Mouse (Mus musculus) liver, embryonic 11.5 days (tissue): ENCODE measurements at regions not wholly inside any gene's neighbourhood (a gene's known extent, or its start where the extent isn't known, plus 50 kb on each side); places are given as distances from the start of the nearest gene placed in this dataset.

Experiments used
- ATAC-seq: fragments of 200-750 bp; cut with Nextera tagmentation; replicated peaks from 2 replicates; pipeline ENCODE4 v1.8.0; 2017; ENCODE audit warnings: moderate number of reproducible peaks, mild to moderate bottlenecking, moderate TSS enrichment, moderate library complexity; ENCODE audit not compliant: low FRiP score
- DNase-seq: peaks from one replicate; pipeline ENCODE4 v3.0.0-alpha.2; 2017; ENCODE audit warnings: low spot score
- H3K27ac ChIP-seq: fragments of 300-500 bp; sonication (generic); 2 replicates; pipeline ENCODE4 v1.5.1; 2014; ENCODE audit warnings: mild to moderate bottlenecking, low read depth, low read length, control low read depth
- H3K27me3 ChIP-seq: fragments of 300-500 bp; sonication (generic); replicated peaks from 2 replicates; pipeline ENCODE4 v1.6.1; 2014; ENCODE audit warnings: low read length, mixed read lengths; ENCODE audit not compliant: control insufficient read depth, insufficient read depth
- H3K36me3 ChIP-seq: fragments of 300-500 bp; sonication (generic); 2 replicates; pipeline ENCODE4 v1.6.1; 2014; ENCODE audit warnings: mild to moderate bottlenecking, low read length, moderate library complexity, mixed read lengths; ENCODE audit not compliant: control insufficient read depth, insufficient read depth
- H3K4me1 ChIP-seq: fragments of 300-500 bp; sonication (generic); replicated peaks from 2 replicates; pipeline ENCODE4 v1.6.1; 2014; ENCODE audit warnings: low read length, mixed read lengths; ENCODE audit not compliant: control insufficient read depth, insufficient read depth
- H3K4me2 ChIP-seq: fragments of 300-500 bp; sonication (generic); 2 replicates; pipeline ENCODE4 v1.6.1; 2014; ENCODE audit warnings: mild to moderate bottlenecking, control low read depth, moderate library complexity
- H3K4me3 ChIP-seq: fragments of 300-500 bp; sonication (generic); 2 replicates; pipeline ENCODE4 v1.5.1; 2014; ENCODE audit warnings: low read depth, low read length, control low read depth
- H3K9ac ChIP-seq: fragments of 300-500 bp; sonication (generic); 2 replicates; pipeline ENCODE4 v1.6.1; 2014; ENCODE audit warnings: low read depth, low read length, control low read depth
- H3K9me3 ChIP-seq: fragments of 300-500 bp; sonication (generic); 2 replicates; pipeline ENCODE4 v1.6.1; 2016; ENCODE audit warnings: low read length, inconsistent platforms, mixed read lengths; ENCODE audit not compliant: control insufficient read depth
- WGBS: fragments of 180-500 bp; shearing (Covaris S2); extraction: QIAGEN DNeasy Blood & Tissue Kit; methylation state at CpG from one replicate; pipeline ENCODE4 v1.1.7; 2014; 5-methylcytosine and 5-hydroxymethylcytosine counted together

DNA sequence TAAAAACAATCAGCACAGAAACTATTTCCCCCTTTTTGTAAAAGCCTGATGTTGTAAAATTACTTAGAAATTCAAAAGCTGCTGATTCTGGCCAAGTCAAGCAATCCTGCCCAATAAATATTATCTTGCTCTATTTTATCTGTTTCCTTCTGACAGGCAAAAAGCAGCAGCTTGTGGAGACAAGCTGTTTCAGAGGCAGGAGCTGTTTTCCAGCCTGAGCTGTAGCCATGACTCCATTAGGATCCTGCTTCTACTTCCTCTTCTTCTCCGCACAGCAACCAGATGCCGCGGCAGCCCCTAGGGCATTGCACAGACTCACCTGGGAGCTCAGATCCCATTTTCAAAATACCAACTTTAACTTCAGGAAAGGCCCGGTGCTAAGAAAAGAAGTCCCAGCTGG is 774.8 kb downstream of the Ryr2 start:
- Histone ChIP-seq H3K36me3 (no peaks in the 10 kb centered on the region), H3K4me1 (no peaks in the 10 kb centered on the region), H3K9ac (no peak overlapping the region), H3K4me2 (no peak overlapping the region), H3K27ac (no peak overlapping the region), H3K4me3 (no peak overlapping the region), H3K9me3 (no peaks in the 10 kb centered on the region), H3K27me3 (no peaks in the 10 kb centered on the region)
- 80% methylated on average over 4 of the region's 4 CpGs for WGBS
- no peak for ATAC-seq
- DNase-seq = no peak

DNA sequence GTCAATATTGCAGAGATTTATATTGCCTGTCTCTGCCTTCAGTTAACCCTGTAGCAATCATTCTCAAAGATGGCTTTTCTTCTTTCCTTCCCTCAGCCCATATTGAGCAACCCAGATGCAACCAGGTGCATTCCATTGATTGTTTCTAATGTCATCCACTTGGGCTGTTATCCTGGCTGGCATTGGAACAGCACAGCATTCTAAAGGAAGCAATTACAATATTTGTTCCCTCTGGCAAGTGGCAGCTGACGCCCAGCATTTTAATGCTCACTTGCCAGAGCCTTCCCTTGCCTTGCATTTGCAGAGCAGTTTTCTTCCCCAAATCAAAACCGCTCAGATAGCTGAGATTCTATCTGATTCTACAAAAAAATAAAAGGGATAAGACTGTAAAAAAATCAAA is 798.0 kb downstream of the Ryr2 start:
- no peak for DNase-seq
- Histone ChIP-seq H3K9me3 (no peaks in the 10 kb centered on the region), H3K9ac (no peak overlapping the region), H3K4me1 (no peaks in the 10 kb centered on the region), H3K36me3 (no peaks in the 10 kb centered on the region), H3K4me3 (no peak overlapping the region), H3K4me2 (no peak overlapping the region), H3K27me3 (no peaks in the 10 kb centered on the region), H3K27ac (no peak overlapping the region)
- no peak for ATAC-seq
- WGBS = 72% methylated on average over 2 of the region's 2 CpGs

DNA sequence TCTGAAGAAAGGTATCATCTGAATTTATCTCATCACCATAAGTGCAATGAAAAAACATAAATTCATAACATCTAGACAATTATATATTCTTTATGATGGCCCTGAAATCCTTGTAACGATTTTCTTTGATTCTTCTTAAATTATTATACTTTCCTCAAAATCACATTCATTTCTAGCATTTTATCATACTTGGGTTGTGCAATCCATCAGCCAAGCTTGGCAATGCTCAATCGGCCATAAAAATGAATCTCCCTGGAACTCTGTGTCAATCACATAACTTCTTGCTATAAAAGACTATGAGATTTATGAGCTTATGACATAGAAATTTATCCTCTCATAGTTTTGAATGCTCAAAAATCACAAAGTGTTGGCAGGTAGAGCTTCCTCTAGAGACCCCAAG is 811.3 kb downstream of the Ryr2 start:
- H3K4me3 ChIP-seq = no peak overlapping the region
- H3K9ac ChIP-seq = no peak overlapping the region
- H3K27ac ChIP-seq = no peak overlapping the region
- no peaks in the 10 kb centered on the region for H3K27me3 ChIP-seq
- H3K9me3 ChIP-seq = no peaks in the 10 kb centered on the region
- DNase-seq (no peak), ATAC-seq (no peak)
- no peaks in the 10 kb centered on the region for H3K4me1 ChIP-seq
- H3K36me3 ChIP-seq = no peaks in the 10 kb centered on the region
- WGBS = 86% methylated on average over 2 of the region's 2 CpGs
- no peak overlapping the region for H3K4me2 ChIP-seq

DNA sequence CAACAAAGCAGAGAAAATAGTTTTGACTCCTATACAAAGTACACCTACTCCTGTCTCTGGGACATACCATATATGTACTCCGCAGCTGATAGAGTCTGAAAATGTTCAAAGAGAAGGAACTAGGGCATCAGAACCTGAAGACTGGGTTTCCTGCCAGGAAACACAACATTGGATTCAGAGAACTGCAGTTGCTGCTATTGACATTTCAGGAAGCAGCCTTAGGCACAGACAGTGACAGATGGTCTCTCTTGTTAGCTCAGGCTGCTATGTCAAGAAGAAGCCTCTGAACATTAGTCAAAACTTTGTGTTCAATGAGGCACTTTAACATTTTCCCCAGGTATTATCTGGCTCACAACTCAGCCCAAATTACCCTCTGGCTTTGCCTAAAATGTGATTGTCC is 812.1 kb downstream of the Ryr2 start:
- ATAC-seq = no peak

DNA sequence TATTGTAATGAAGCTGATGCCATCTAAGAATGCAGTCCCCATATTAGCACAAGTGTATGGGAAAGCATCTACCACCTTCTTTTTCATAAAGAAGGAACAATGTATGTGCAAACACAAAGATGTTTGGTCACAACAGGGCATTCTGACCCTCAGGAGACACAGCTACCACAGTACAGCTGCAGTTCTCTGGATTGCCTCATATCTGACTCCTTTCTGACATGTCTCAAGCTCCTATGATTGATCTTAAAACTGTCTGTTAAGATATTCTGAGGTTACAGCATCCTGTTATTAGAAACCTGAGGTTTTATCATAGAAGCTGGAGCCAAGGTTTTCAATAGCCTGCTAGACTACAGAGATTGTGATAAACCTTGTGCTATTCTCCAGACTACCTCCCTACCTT is 813.0 kb downstream of the Ryr2 start:
- Histone ChIP-seq H3K27me3 (no peaks in the 10 kb centered on the region), H3K9me3 (no peaks in the 10 kb centered on the region), H3K9ac (no peak overlapping the region), H3K4me3 (no peak overlapping the region), H3K27ac (no peak overlapping the region), H3K36me3 (no peaks in the 10 kb centered on the region), H3K4me2 (no peak overlapping the region), H3K4me1 (no peaks in the 10 kb centered on the region)
- DNase-seq = no peak
- no peak for ATAC-seq

More for the DNA sequence above, 812.1 kb downstream of the Ryr2 start:
- no peak overlapping the region for H3K4me3 ChIP-seq
- H3K27me3 ChIP-seq = no peaks in the 10 kb centered on the region
- H3K36me3 ChIP-seq = no peaks in the 10 kb centered on the region
- H3K4me1 ChIP-seq = no peaks in the 10 kb centered on the region
- H3K9me3 ChIP-seq = no peaks in the 10 kb centered on the region
- no peak for DNase-seq
- H3K9ac ChIP-seq = no peak overlapping the region
- no peak overlapping the region for H3K4me2 ChIP-seq
- 55% methylated on average over 1 of the region's 1 CpGs for WGBS
- no peak overlapping the region for H3K27ac ChIP-seq

DNA sequence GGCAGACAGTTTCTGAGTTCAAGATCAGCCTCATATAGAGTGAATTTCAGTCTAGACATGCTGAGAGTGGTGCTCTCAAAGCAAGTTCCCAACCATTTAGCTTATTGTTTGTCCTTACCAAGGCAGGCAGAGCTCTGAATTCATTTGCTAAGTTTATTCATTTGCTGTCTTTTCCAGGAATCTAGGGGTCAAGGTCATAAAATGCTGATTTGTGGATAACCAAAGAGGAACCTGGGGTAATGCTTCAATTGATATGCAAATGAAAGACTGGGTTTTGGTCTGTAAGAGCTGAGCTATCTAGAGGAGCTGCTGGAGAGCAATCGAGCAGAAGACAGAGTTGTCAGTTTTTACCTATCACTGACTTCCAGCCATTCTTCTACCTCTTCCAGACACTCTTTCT is 832.8 kb downstream of the Ryr2 start:
- no peak overlapping the region for H3K4me2 ChIP-seq
- DNase-seq = no peak
- no peak overlapping the region for H3K27ac ChIP-seq
- H3K4me1 ChIP-seq = no peaks in the 10 kb centered on the region
- no peak overlapping the region for H3K9ac ChIP-seq
- ATAC-seq = no peak
- H3K36me3 ChIP-seq = no peaks in the 10 kb centered on the region
- WGBS = 42% methylated on average over 1 of the region's 1 CpGs
- no peaks in the 10 kb centered on the region for H3K9me3 ChIP-seq
- H3K27me3 ChIP-seq = no peaks in the 10 kb centered on the region
- no peak overlapping the region for H3K4me3 ChIP-seq

DNA sequence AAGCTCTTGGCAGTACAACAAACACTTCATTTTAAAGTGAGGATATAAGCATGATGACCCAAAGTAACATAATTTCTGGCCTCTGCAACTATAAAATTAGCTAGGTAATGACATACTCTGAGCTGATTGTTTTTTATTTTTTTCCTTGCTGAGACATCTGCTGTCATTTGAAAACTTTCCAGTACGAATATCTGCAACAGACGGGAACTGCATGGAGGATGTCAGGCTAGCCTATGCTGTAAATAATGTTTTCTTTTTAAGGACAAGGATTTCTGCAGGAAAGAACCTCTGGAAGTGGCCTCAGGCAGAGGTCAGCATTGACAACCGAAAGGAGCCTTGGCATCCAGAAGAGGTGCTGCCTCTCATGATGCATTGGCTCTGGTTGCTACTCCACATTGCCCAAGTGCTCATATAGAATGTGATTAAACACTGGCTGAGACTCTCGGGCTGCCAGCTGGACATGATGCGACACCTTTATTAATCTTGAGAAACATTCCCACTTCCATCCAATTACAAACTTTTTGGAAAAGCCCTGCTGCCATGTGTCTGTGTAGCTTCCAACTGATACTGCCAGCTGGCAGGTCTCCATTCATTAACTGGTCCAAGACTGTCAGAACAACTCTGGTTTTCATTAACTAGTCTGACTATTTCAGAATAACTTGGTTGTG is 837.9 kb downstream of the Ryr2 start:
- DNase-seq = no peak

DNA sequence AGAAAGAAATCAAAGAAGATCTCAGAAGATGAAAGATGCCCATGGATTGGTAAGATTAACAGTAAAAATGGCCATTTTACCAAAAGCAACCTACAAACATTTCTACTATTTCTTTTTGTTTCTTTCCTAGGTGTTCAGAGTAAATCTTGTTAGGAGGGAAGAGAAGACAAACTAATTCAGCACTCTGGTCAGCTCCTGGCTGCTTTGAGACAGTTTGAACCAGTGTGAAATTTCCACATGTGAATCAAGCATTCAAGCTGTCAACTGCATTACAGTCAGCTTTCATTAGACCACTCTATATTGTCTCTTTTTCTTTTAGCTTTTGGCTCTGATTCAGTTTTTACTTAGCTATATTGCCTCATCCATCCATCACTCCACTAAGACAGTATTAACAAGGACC is 859.2 kb downstream of the Ryr2 start:
- Histone ChIP-seq H3K4me2 (no peak overlapping the region), H3K9ac (no peak overlapping the region), H3K27me3 (no peaks in the 10 kb centered on the region), H3K4me1 (no peaks in the 10 kb centered on the region), H3K36me3 (no peaks in the 10 kb centered on the region), H3K9me3 (no peaks in the 10 kb centered on the region), H3K4me3 (no peak overlapping the region), H3K27ac (no peak overlapping the region)
- ATAC-seq (no peak), DNase-seq (no peak)

More for the DNA sequence above, 837.9 kb downstream of the Ryr2 start:
- Histone ChIP-seq H3K4me1 (no peaks in the 10 kb centered on the region), H3K4me2 (no peak overlapping the region), H3K27me3 (no peaks in the 10 kb centered on the region), H3K9ac (no peak overlapping the region), H3K4me3 (no peak overlapping the region), H3K9me3 (no peaks in the 10 kb centered on the region), H3K27ac (no peak overlapping the region), H3K36me3 (no peaks in the 10 kb centered on the region)
- no peak for ATAC-seq
- WGBS = 65% methylated on average over 5 of the region's 5 CpGs

DNA sequence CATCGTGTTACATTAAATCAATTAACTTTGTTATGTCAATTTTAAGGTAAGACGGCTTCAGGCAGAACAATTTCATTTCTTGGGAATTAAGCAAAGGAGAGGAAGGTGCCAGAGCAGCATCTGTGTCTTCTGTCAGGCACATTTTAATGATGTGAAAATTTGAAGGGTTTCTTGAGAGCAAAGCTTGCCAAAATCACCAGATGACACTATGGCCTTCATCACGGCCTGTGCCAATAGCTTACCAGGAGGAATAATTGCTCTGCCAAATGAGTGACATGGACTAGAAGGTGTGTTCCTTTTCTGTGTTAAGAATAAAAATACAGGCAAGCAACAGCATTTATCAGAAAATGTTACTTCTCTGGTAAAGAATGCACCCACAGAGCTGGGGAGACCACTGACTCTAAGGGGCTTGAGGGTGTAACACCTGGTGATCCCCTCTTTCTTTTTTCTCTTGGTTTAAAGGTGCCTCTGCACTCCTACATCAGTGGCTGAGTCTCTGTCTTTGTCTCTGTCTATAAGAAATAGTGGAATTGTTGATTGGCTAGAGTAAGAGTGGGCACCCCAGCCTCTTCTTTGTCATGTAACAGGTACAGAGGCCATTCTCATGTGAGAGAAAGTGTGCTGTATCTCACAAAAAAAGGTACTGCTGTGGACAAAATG is 856.2 kb upstream of the Chrm3 start:
- WGBS = 89% methylated on average over 3 of the region's 3 CpGs
- no peak for DNase-seq
- Histone ChIP-seq H3K4me1 (no peaks in the 10 kb centered on the region), H3K4me3 (no peak overlapping the region), H3K9ac (no peak overlapping the region), H3K27me3 (no peaks in the 10 kb centered on the region), H3K4me2 (no peak overlapping the region), H3K36me3 (no peaks in the 10 kb centered on the region), H3K9me3 (no peaks in the 10 kb centered on the region), H3K27ac (no peak overlapping the region)
- ATAC-seq = no peak
